Mouse (Mus musculus) liver, adult 2 months (tissue): ENCODE data around the gene AU015836.

Source experiments
- CTCF ChIP-seq: fragments of 200-500 bp; IDR thresholded peaks from 2 replicates; pipeline ENCODE4 v1.5.1; 2011; ENCODE audit warnings: low read depth, low read length, control low read depth
- POLR2A ChIP-seq: fragments of 200-500 bp; IDR thresholded peaks from 2 replicates; pipeline ENCODE4 v1.6.1; 2011; ENCODE audit warnings: low read length, control low read depth; ENCODE audit not compliant: insufficient read depth; ENCODE audit errors: extremely low read depth

GRCm38 (mm10) chrX:94011656-94012173 is 43.3 kb downstream of the AU015836 start:
- TF ChIP-seq POLR2A (no peak), CTCF (no peak)
